Mouse (Mus musculus) liver, embryonic 15.5 days (tissue): ENCODE results near the gene Atp8a1. TPM values are rescaled to one million over a fixed set of nuclear protein-coding genes. Genes with fewer than 3 reads are reported as not detected.

Source experiments
- ATAC-seq: fragments of 200-750 bp; cut with Nextera tagmentation; 2 replicates; pipeline ENCODE4 v1.8.0; 2017; ENCODE audit warnings: moderate number of reproducible peaks, mild to moderate bottlenecking, moderate library complexity; ENCODE audit not compliant: insufficient read depth
- H3K27ac ChIP-seq: fragments of 300-500 bp; sonication (generic); replicated peaks from 2 replicates; pipeline ENCODE4 v1.5.1; 2015; ENCODE audit warnings: mild to moderate bottlenecking, inconsistent platforms
- H3K27me3 ChIP-seq: fragments of 300-500 bp; sonication (generic); 2 replicates; pipeline ENCODE4 v1.6.1; 2015; ENCODE audit warnings: mild to moderate bottlenecking, inconsistent platforms
- H3K36me3 ChIP-seq: fragments of 300-500 bp; sonication (generic); replicated peaks from 2 replicates; pipeline ENCODE4 v1.6.1; 2015; ENCODE audit warnings: moderate library complexity, mild to moderate bottlenecking, inconsistent platforms
- H3K4me1 ChIP-seq: fragments of 300-500 bp; sonication (generic); replicated peaks from 2 replicates; pipeline ENCODE4 v1.6.1; 2015; ENCODE audit warnings: inconsistent platforms
- H3K4me2 ChIP-seq: fragments of 300-500 bp; sonication (generic); 2 replicates; pipeline ENCODE4 v1.6.1; 2015; ENCODE audit warnings: moderate library complexity, mild to moderate bottlenecking, inconsistent platforms
- H3K4me3 ChIP-seq: fragments of 300-500 bp; sonication (generic); replicated peaks from 2 replicates; pipeline ENCODE4 v1.5.1; 2015; ENCODE audit warnings: mild to moderate bottlenecking, inconsistent platforms
- H3K9ac ChIP-seq: fragments of 300-500 bp; sonication (generic); 2 replicates; pipeline ENCODE4 v1.6.1; 2015; ENCODE audit warnings: moderate library complexity, mild to moderate bottlenecking, inconsistent platforms
- H3K9me3 ChIP-seq: fragments of 300-500 bp; sonication (generic); replicated peaks from 2 replicates; pipeline ENCODE4 v1.6.1; 2016; ENCODE audit warnings: inconsistent platforms
- whole genome bisulfite sequencing: fragments of 180-500 bp; shearing (Covaris S2); methylation state at CpG from one replicate; pipeline ENCODE4 v1.1.7; 2015; ENCODE audit warnings: mixed read lengths; ENCODE audit not compliant: insufficient replicate concordance; 5-methylcytosine and 5-hydroxymethylcytosine counted together
- polyA plus RNA-seq: library from polyadenylated mRNA; unstranded; fragments of >200 nt; fragmentation: Nextera tagmentation; extraction: Ambion mirVana; gene quantifications from 2 replicates; pipeline ENCODE4 v1.2.1, GENCODE M21; 2015

The Atp8a1 gene
- polyA plus RNA-seq, 1 experiment from 2014 or later: 40.5 TPM

DNA sequence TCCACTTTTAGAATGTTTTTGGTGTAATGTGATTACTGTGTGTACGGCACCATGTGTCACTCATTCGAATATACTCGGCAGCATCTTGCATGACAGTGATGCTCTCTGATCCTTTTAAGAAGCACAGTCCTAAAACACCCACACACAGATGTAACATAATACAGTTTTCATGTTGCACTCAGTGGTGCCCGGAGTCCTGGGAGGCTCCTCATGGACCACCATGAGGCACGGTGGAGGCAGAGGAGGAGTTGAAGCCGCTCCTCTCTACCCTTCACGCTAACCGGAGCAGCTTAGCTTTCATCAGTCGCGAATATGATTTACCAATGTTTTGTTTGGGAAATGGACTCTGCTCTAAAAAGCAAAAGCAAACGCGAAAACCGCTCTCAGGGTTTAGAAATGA, 120.4 kb downstream of the Atp8a1 start:
- 91% methylated on average over 13 of the region's 13 CpGs for WGBS
- Histone ChIP-seq H3K4me2 (no peak overlapping the region), H3K4me3 (no peak overlapping the region), H3K4me1 (no peaks in the 10 kb centered on the region), H3K9ac (no peak overlapping the region), H3K27ac (no peak overlapping the region), H3K27me3 (no peaks in the 10 kb centered on the region), H3K36me3 (peaks cover 87% of the 10 kb centered on the region), H3K9me3 (no peaks in the 10 kb centered on the region)
- ATAC-seq: no peak

- no peaks in the 10 kb centered on the region for H3K27me3 ChIP-seq
- no peak overlapping the region for H3K9ac ChIP-seq
- ATAC-seq: no peak
- H3K27ac ChIP-seq: no peak overlapping the region
- H3K4me3 ChIP-seq: no peak overlapping the region
- H3K4me1 ChIP-seq: no peaks in the 10 kb centered on the region
- WGBS: 91% methylated on average over 7 of the region's 7 CpGs
- no peaks in the 10 kb centered on the region for H3K9me3 ChIP-seq
- no peak overlapping the region for H3K4me2 ChIP-seq
- peaks cover 91% of the 10 kb centered on the region for H3K36me3 ChIP-seq
Observed at GRCm38 (mm10) chr5:67701641-67702040, 145.6 kb downstream of the Atp8a1 start.

DNA sequence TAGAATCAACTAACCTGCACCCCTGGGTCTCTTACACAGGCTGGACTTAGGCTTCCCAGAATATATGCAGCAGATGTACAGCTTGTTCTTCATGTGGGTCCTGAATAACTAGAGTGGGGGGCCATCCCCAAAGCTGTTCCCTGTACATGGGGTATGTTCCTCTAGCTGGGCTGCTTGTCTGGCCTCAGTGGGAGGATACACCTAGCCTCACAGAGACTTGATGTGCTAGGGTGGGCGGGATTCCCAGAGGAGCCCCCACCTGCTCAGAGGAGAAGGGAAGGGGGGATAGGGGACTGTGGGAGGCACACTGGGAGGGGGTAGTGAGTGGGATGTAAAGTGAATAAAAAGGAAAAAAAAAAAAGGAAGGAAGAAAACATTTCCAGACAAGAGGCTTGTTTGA, 147.8 kb downstream of the Atp8a1 start:
- peaks cover 86% of the 10 kb centered on the region for H3K36me3 ChIP-seq
- H3K9me3 ChIP-seq: no peaks in the 10 kb centered on the region
- H3K4me1 ChIP-seq: no peaks in the 10 kb centered on the region
- H3K27ac ChIP-seq: no peak overlapping the region
- no peak overlapping the region for H3K9ac ChIP-seq
- H3K4me3 ChIP-seq: no peak overlapping the region
- H3K4me2 ChIP-seq: no peak overlapping the region
- WGBS: 77% methylated on average over 1 of the region's 1 CpGs
- no peak for ATAC-seq
- H3K27me3 ChIP-seq: no peaks in the 10 kb centered on the region

DNA sequence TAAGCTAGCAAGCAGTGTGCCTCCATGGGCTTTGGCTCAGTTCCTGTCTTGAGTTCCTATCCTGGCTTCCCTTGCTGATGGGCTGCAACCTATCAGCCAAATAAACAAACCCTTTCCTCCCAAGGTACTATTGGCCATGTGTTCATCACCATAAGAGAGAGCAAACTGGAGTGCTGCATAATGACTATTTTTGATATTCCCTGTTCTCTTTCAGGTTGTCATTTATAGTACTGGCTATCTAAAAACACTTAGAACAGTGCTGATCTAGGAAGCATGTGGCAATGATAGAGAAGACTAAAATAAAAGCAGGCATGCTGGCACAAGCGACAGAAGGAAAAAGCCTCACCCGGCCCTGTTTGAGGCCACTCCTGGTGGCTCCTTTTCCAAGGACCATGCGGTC, 149.1 kb downstream of the Atp8a1 start:
- Histone ChIP-seq H3K9ac (no peak overlapping the region), H3K4me3 (no peak overlapping the region), H3K4me2 (no peak overlapping the region), H3K4me1 (no peaks in the 10 kb centered on the region), H3K9me3 (no peaks in the 10 kb centered on the region), H3K27me3 (no peaks in the 10 kb centered on the region), H3K36me3 (peaks cover 75% of the 10 kb centered on the region), H3K27ac (no peak overlapping the region)
- no peak for ATAC-seq
- WGBS: 71% methylated on average over 3 of the region's 3 CpGs

DNA sequence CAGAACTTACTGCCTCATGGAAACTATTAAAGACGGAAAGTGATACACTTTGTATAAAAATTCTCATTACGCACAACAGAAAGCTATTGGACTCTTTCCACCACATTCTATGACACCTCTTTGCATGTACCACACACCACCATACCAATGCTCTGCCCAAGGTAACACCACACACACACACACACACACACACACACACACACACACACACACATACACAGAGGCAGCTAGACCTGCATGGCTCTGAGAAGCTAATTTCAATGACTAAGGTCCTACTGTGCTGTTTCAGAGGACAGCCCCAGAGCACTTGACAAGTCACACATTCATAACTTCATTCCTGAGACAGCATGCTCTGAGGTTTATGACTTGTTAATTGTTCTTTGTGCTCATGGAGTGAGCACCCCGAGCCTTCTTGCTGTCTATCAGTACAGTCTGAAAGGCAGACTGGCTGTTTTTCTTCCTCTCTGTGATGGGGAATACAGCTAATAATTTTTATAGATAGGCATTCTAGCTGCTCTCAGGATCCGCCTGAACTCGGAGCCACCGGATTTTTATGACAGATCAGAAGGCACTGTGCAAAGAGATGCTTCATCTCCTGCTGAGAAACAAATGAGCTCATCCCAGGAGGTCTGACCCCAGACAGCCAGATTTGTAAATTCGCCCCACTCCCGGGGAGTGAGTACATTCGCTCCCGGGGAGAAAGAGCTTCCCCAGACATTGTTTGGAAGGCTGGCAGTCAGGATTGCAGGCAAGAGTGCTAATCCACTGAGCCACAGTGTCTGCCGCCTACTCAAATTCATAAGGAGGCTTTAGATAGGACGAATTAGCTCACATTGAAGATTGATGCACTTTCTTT, 150.3 kb downstream of the Atp8a1 start:
- H3K36me3 ChIP-seq: peaks cover 69% of the 10 kb centered on the region
- no peaks in the 10 kb centered on the region for H3K27me3 ChIP-seq
- WGBS: 70% methylated on average over 12 of the region's 12 CpGs

GRCm38 (mm10) chr5:67695055-67695710, 152.1 kb downstream of the Atp8a1 start:
- Histone ChIP-seq H3K4me1 (no peaks in the 10 kb centered on the region), H3K9me3 (no peaks in the 10 kb centered on the region), H3K4me3 (no peak overlapping the region), H3K27me3 (no peaks in the 10 kb centered on the region), H3K27ac (no peak overlapping the region), H3K36me3 (peaks cover 57% of the 10 kb centered on the region), H3K4me2 (no peak overlapping the region), H3K9ac (no peak overlapping the region)
- no peak for ATAC-seq
- WGBS: 89% methylated on average over 14 of the region's 14 CpGs

More for the DNA sequence above, 150.3 kb downstream of the Atp8a1 start:
- ATAC-seq: no peak
- Histone ChIP-seq H3K4me3 (no peak overlapping the region), H3K27ac (no peak overlapping the region), H3K4me1 (no peaks in the 10 kb centered on the region), H3K9me3 (no peaks in the 10 kb centered on the region), H3K9ac (no peak overlapping the region), H3K4me2 (no peak overlapping the region)

- H3K36me3 ChIP-seq: peaks cover 44% of the 10 kb centered on the region
- H3K27me3 ChIP-seq: no peaks in the 10 kb centered on the region
- no peak overlapping the region for H3K27ac ChIP-seq
- H3K4me1 ChIP-seq: no peaks in the 10 kb centered on the region
- no peak overlapping the region for H3K4me2 ChIP-seq
- H3K9ac ChIP-seq: no peak overlapping the region
- ATAC-seq: no peak
- WGBS: 89% methylated on average over 9 of the region's 9 CpGs
- no peaks in the 10 kb centered on the region for H3K9me3 ChIP-seq
- no peak overlapping the region for H3K4me3 ChIP-seq
Observed at GRCm38 (mm10) chr5:67690336-67690735, 156.9 kb downstream of the Atp8a1 start.

- H3K4me2 ChIP-seq: no peak overlapping the region
- no peaks in the 10 kb centered on the region for H3K9me3 ChIP-seq
- no peak overlapping the region for H3K4me3 ChIP-seq
- no peak for ATAC-seq
- no peaks in the 10 kb centered on the region for H3K4me1 ChIP-seq
- 91% methylated on average over 8 of the region's 8 CpGs for WGBS
- no peak overlapping the region for H3K27ac ChIP-seq
- peaks cover 45% of the 10 kb centered on the region for H3K36me3 ChIP-seq
- no peaks in the 10 kb centered on the region for H3K27me3 ChIP-seq
- no peak overlapping the region for H3K9ac ChIP-seq
Observed at GRCm38 (mm10) chr5:67688001-67688400, 159.2 kb downstream of the Atp8a1 start.

DNA sequence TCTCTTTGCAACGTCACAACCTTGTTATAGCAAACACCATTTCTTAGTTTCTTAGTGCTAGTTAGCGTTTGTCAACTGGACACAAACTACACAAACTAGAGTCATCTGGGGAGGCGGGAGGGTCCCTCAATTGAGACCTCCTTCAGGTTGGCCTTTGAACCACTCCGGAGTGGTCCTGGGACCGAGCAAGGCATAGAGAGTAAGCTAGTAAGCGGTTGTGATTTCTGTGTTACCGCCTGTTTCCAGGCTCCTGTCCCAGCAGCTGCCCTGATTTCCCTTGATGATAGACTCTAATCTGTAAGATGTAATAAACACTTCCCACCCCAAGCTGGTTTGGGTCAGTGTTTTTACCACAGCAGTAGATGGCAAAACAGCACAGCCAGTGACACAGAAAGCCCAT, 161.3 kb downstream of the Atp8a1 start:
- no peak for ATAC-seq
- peaks cover 54% of the 10 kb centered on the region for H3K36me3 ChIP-seq
- WGBS: 81% methylated on average over 7 of the region's 7 CpGs
- no peak overlapping the region for H3K27ac ChIP-seq
- no peaks in the 10 kb centered on the region for H3K9me3 ChIP-seq
- no peak overlapping the region for H3K4me2 ChIP-seq
- no peaks in the 10 kb centered on the region for H3K27me3 ChIP-seq
- H3K9ac ChIP-seq: no peak overlapping the region
- H3K4me3 ChIP-seq: no peak overlapping the region
- H3K4me1 ChIP-seq: no peaks in the 10 kb centered on the region

DNA sequence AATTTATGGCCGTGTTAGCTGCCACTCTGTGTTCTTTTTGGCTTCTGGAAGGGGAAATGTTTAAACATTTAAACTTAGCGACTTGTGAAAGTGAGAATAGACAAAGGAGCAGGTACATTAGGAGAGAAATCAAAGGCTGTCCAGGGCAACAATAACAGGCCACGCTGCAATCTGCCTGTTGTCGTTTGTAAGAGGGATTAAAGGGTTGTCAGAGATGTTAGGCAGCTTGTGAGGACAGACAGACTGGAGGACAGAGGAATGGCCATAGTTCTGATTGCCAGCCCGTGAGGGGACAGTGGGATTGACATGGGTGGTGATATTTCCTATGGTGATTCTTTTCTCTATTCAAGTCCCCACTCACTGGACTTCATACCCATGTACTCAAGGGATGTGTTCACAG, 161.8 kb downstream of the Atp8a1 start:
- no peak overlapping the region for H3K9ac ChIP-seq
- H3K27ac ChIP-seq: no peak overlapping the region
- no peak for ATAC-seq
- no peaks in the 10 kb centered on the region for H3K4me1 ChIP-seq
- H3K9me3 ChIP-seq: no peaks in the 10 kb centered on the region
- no peak overlapping the region for H3K4me3 ChIP-seq
- WGBS: 73% methylated on average over 5 of the region's 5 CpGs
- H3K27me3 ChIP-seq: no peaks in the 10 kb centered on the region
- H3K4me2 ChIP-seq: no peak overlapping the region
- H3K36me3 ChIP-seq: peaks cover 57% of the 10 kb centered on the region

DNA sequence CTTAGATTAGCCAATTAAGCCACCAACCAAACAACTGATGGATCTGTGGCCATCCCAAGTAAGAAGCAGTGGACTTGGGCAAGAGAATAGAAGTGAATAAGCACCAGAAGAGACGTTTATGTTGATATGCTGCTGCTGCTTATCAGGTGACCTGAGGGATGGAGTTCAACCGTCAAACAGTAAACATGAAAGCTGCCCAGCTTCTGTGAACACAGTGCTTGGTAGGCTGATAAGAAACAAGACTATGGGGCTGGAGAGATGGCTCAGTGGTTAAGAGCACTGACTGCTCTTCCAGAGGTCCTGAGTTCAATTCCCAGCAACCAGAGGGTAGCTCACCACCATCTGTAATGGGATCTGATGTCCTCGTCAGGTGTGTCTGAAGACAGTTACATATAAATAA, 168.4 kb downstream of the Atp8a1 start:
- H3K27me3 ChIP-seq: no peaks in the 10 kb centered on the region
- no peak overlapping the region for H3K9ac ChIP-seq
- ATAC-seq: no peak
- H3K4me3 ChIP-seq: no peak overlapping the region
- no peak overlapping the region for H3K27ac ChIP-seq
- H3K4me1 ChIP-seq: no peaks in the 10 kb centered on the region
- no peaks in the 10 kb centered on the region for H3K9me3 ChIP-seq
- H3K36me3 ChIP-seq: peaks cover 85% of the 10 kb centered on the region
- WGBS: 38% methylated on average over 3 of the region's 3 CpGs
- H3K4me2 ChIP-seq: no peak overlapping the region
